Mouse (Mus musculus) hindbrain, embryonic 15.5 days (tissue): ENCODE results near the gene Txk. TPM values are rescaled to one million over a fixed set of nuclear protein-coding genes. Genes with fewer than 3 reads are reported as not detected.

Experiments used
- ATAC-seq: fragments of 200-750 bp; cut with Nextera tagmentation; 2 replicates; pipeline ENCODE4 v1.8.0; 2017; ENCODE audit warnings: low read depth, moderate number of reproducible peaks, moderate TSS enrichment; ENCODE audit not compliant: low FRiP score
- H3K27ac ChIP-seq: fragments of 300-500 bp; sonication (generic); replicated peaks from 2 replicates; pipeline ENCODE4 v1.5.1; 2015; ENCODE audit warnings: mild to moderate bottlenecking, inconsistent platforms
- H3K27me3 ChIP-seq: fragments of 300-500 bp; sonication (generic); 2 replicates; pipeline ENCODE4 v1.6.1; 2015; ENCODE audit warnings: control low read depth, inconsistent platforms
- H3K36me3 ChIP-seq: fragments of 300-500 bp; sonication (generic); 2 replicates; pipeline ENCODE4 v1.6.1; 2015; ENCODE audit warnings: control low read depth, inconsistent platforms
- H3K4me1 ChIP-seq: fragments of 300-500 bp; sonication (generic); replicated peaks from 2 replicates; pipeline ENCODE4 v1.6.1; 2015; ENCODE audit warnings: control low read depth, inconsistent platforms
- H3K4me2 ChIP-seq: fragments of 300-500 bp; sonication (generic); 2 replicates; pipeline ENCODE4 v1.6.1; 2015; ENCODE audit warnings: moderate library complexity, mild to moderate bottlenecking, inconsistent platforms
- H3K4me3 ChIP-seq: fragments of 300-500 bp; sonication (generic); 2 replicates; pipeline ENCODE4 v1.5.1; 2015; ENCODE audit warnings: mild to moderate bottlenecking, inconsistent platforms
- H3K9ac ChIP-seq: fragments of 300-500 bp; sonication (generic); 2 replicates; pipeline ENCODE4 v1.6.1; 2015; ENCODE audit warnings: inconsistent platforms
- H3K9me3 ChIP-seq: fragments of 300-500 bp; sonication (generic); 2 replicates; pipeline ENCODE4 v1.6.1; 2016; ENCODE audit warnings: control low read depth, inconsistent platforms
- WGBS: fragments of 180-500 bp; shearing (Covaris S2); methylation state at CpG from one replicate; pipeline ENCODE4 v1.1.7; 2015; 5-methylcytosine and 5-hydroxymethylcytosine counted together
- polyA plus RNA-seq: library from polyadenylated mRNA; unstranded; fragments of >200 nt; fragmentation: Nextera tagmentation; extraction: Ambion mirVana; gene quantifications from 2 replicates; pipeline ENCODE4 v1.2.1, GENCODE M21; 2015

Txk gene
- polyA plus RNA-seq, 1 experiment from 2014 or later, result 0.17 TPM

DNA sequence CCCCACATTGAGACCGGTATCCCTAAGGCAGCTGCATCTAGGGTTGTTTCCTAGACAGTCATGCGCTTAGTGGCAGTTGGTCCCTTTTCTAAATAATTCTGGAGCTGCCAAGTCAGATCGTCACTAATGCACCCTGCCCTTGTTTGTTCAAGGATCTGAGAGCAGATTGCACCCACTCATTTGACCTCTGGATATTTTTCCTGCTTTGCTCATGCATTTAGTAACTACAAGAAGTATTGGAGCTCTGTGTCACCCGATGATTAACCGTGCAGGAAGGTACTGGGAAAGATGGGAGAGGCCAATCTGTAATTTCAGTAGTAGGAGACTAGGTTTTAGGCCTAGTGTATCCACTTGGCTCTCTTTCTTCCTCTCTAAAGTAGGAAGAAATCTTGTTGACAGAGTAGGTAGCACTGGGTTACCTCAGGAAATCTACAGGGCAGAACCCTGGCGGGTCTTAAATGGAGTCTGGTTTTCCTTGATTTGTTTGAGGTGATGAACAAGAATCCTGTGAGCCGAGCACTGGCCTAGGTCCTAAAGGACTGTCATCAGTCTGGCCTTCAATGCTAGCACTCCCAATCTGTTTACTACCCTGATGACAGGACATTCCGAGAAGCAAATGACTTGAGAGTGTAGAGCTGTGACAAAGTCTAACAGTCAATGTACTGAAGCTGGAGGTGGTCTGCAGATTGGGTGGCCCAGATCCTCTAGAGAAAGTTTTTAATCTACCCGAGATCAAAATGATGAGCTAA lies 103.4 kb downstream of the Txk start:
- Histone ChIP-seq H3K4me1 (peaks cover 14% of the 10 kb centered on the region), H3K36me3 (no peaks in the 10 kb centered on the region), H3K9me3 (no peaks in the 10 kb centered on the region), H3K27ac (no peak overlapping the region), H3K4me3 (no peak overlapping the region), H3K4me2 (no peak overlapping the region), H3K9ac (no peak overlapping the region), H3K27me3 (peaks cover 20% of the 10 kb centered on the region; the same call in 1 of the 2 replicates)
- WGBS, result 87% methylated on average over 9 of the region's 9 CpGs
- no peak for ATAC-seq

GRCm38 (mm10) chr5:72647958-72648595 lies 104.5 kb downstream of the Txk start:
- ATAC-seq, result peak; percentile 62

DNA sequence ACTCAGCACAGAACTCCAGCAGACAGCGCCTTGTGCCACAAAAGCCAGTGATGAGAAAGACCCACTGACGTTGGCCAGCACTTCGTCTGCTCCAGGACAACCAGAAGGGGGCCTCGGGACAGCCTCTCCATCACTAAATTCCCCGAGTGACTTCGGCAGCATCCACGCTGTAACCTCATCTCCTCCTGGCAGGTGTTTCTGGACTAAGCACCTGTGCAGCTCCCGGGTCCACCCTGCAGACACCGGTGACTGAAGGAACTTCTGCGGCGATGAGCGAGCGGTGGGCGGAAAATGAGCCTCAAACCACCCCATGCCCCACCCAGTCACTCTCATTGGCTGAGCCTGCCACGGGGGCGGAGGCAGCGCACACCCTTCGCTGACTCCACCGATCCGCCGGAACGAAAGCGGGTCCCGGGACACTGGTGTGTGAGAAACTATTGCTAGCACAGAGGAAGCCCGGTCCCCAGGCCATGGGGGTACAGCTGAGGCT lies 105.1 kb downstream of the Txk start, which contains the start of gene Nipal1:
Gene Nipal1 (plus strand): TSS at position 378 of the 490 bp plus-strand sequence.
- H3K36me3 ChIP-seq, result no peaks in the 10 kb centered on the region
- H3K4me1 ChIP-seq, result peaks cover 14% of the 10 kb centered on the region
- peak within 1 kb of the TSS; percentile 55 for H3K4me3 ChIP-seq
- H3K9ac ChIP-seq, result peak within 1 kb of the TSS; percentile 42
- peak within 1 kb of the TSS; percentile 98 for H3K4me2 ChIP-seq
- under 1% methylated on average over 25 of the region's 25 CpGs for WGBS
- H3K9me3 ChIP-seq, result no peaks in the 10 kb centered on the region
- ATAC-seq, result peak; percentile 90
- peaks cover 20% of the 10 kb centered on the region; the same call in 1 of the 2 replicates for H3K27me3 ChIP-seq
- no peak within 1 kb of the TSS for H3K27ac ChIP-seq

More at GRCm38 (mm10) chr5:72647958-72648595, 104.5 kb downstream of the Txk start:
- H3K9me3 ChIP-seq, result no peaks in the 10 kb centered on the region
- WGBS, result 8% methylated on average over 18 of the region's 18 CpGs
- H3K36me3 ChIP-seq, result no peaks in the 10 kb centered on the region
- peak overlapping the region; percentile 98 for H3K4me2 ChIP-seq
- peaks cover 20% of the 10 kb centered on the region; the same call in 1 of the 2 replicates for H3K27me3 ChIP-seq
- H3K9ac ChIP-seq, result peak overlapping the region; percentile 42
- peaks cover 14% of the 10 kb centered on the region for H3K4me1 ChIP-seq
- H3K4me3 ChIP-seq, result peak overlapping the region; percentile 55
- no peak overlapping the region for H3K27ac ChIP-seq

- 33% methylated on average over 10 of the region's 10 CpGs for WGBS
- H3K27me3 ChIP-seq, result peaks cover 20% of the 10 kb centered on the region; the same call in 1 of the 2 replicates
These were observed 105.6 kb downstream of the Txk start for GRCm38 (mm10) chr5:72646996-72647395.

GRCm38 (mm10) chr5:72646131-72646530 lies 106.4 kb downstream of the Txk start:
- H3K9me3 ChIP-seq, result no peaks in the 10 kb centered on the region
- peaks cover 14% of the 10 kb centered on the region for H3K4me1 ChIP-seq
- WGBS, result 47% methylated on average over 10 of the region's 10 CpGs
- no peak overlapping the region for H3K4me2 ChIP-seq
- no peaks in the 10 kb centered on the region for H3K36me3 ChIP-seq
- no peak for ATAC-seq
- no peak overlapping the region for H3K27ac ChIP-seq
- peaks cover 20% of the 10 kb centered on the region; the same call in 1 of the 2 replicates for H3K27me3 ChIP-seq
- H3K9ac ChIP-seq, result no peak overlapping the region
- H3K4me3 ChIP-seq, result no peak overlapping the region

More at GRCm38 (mm10) chr5:72646996-72647395, 105.6 kb downstream of the Txk start:
- H3K4me1 ChIP-seq, result peaks cover 14% of the 10 kb centered on the region
- H3K27ac ChIP-seq, result no peak overlapping the region
- H3K36me3 ChIP-seq, result no peaks in the 10 kb centered on the region
- H3K4me3 ChIP-seq, result peak overlapping the region; percentile 55
- no peaks in the 10 kb centered on the region for H3K9me3 ChIP-seq
- ATAC-seq, result no peak
- peak overlapping the region; percentile 42 for H3K9ac ChIP-seq
- peak overlapping the region; percentile 98 for H3K4me2 ChIP-seq

Other genes with a start within 250 kb of the Txk start
- gene Corin, start 248.3 kb downstream of the Txk start, polyA plus RNA-seq, result 2.2 and 2.7 TPM in 2 replicates
- gene Nfxl1, start 193.1 kb downstream of the Txk start, polyA plus RNA-seq, result 12.0 and 13.6 TPM in 2 replicates
- 5.0 TPM in 2 replicates for gene Zar1, start 171.5 kb downstream of the Txk start, polyA plus RNA-seq
- gene Gm5868, start 165.2 kb downstream of the Txk start, polyA plus RNA-seq, result 7.5 and 8.1 TPM in 2 replicates
- gene Cnga1, start 108.5 kb downstream of the Txk start, polyA plus RNA-seq, result not detected in 2 replicates
- gene Nipal1, start 105.0 kb downstream of the Txk start, polyA plus RNA-seq, result 0.83 and 1.3 TPM in 2 replicates
- 8.3 and 8.8 TPM in 2 replicates for gene Tec, start 115.7 kb upstream of the Txk start, polyA plus RNA-seq
- gene Slain2, start 161.5 kb upstream of the Txk start, polyA plus RNA-seq, result 16.0 and 17.4 TPM in 2 replicates
- gene Gm10135, start 221.9 kb upstream of the Txk start, polyA plus RNA-seq, result not detected in 2 replicates